Mouse (Mus musculus) CH12.LX (cell line): ENCODE measurements at regions not wholly inside any gene's neighbourhood (a gene's known extent, or its start where the extent isn't known, plus 50 kb on each side); places are given as distances from the start of the nearest gene placed in this dataset.

ENCODE experiments used
- DNase-seq: peaks from one replicate; pipeline ENCODE4 v3.0.0-alpha.2; 2013; ENCODE audit errors: extremely low read depth
- H3K27ac ChIP-seq: 2 replicates; pipeline ENCODE4 v1.5.1; 2012; ENCODE audit warnings: low read depth, mild to moderate bottlenecking, control low read depth, moderate library complexity; ENCODE audit not compliant: insufficient read depth
- H3K27me3 ChIP-seq: replicated peaks from 2 replicates; pipeline ENCODE3; 2012; ENCODE audit warnings: inconsistent platforms
- H3K36me3 ChIP-seq, 2 experiments: replicated peaks in 1 of 2; 2 replicates each; pipeline versions ENCODE3 to v1.6.1; 2012; ENCODE audit warnings: inconsistent platforms in 1 of 2, low read length in 1 of 2, mild to moderate bottlenecking in 1 of 2, mixed read lengths in 1 of 2, moderate library complexity in 1 of 2; ENCODE audit not compliant: control insufficient read depth in 1 of 2, insufficient read depth in 1 of 2
- H3K4me1 ChIP-seq, 2 experiments: 2 replicates each; pipeline ENCODE4 v1.6.1; 2012; ENCODE audit warnings: inconsistent platforms in 1 of 2, moderate library complexity in 1 of 2; ENCODE audit not compliant: insufficient read depth in 2 of 2, control insufficient read depth in 1 of 2
- H3K4me2 ChIP-seq: 2 replicates; pipeline ENCODE4 v1.6.1; 2012; ENCODE audit warnings: low read depth, mild to moderate bottlenecking, control low read depth; ENCODE audit not compliant: poor library complexity, insufficient read depth, severe bottlenecking
- H3K4me3 ChIP-seq, 3 experiments: fragments of 150-350 bp in 1 of 3; sonication (generic) in 1 of 3; replicated peaks in 1 of 3; 2 replicates each; pipeline versions ENCODE3 to v1.5.1; 2011 to 2012; ENCODE audit warnings: low read depth in 2 of 3, low read length in 2 of 3, mild to moderate bottlenecking in 2 of 3, moderate library complexity in 2 of 3, control low read depth in 1 of 3, improper control_type of control experiment in 1 of 3, inconsistent platforms in 1 of 3, mixed read lengths in 1 of 3; ENCODE audit not compliant: poor library complexity in 1 of 3
- H3K79me2 ChIP-seq: replicated peaks from 2 replicates; pipeline ENCODE4 v1.6.1; 2012; ENCODE audit warnings: mild to moderate bottlenecking, moderate library complexity; ENCODE audit not compliant: control insufficient read depth, poor library complexity, insufficient read depth, severe bottlenecking; ENCODE audit errors: extremely low read depth
- H3K9ac ChIP-seq: 2 replicates; pipeline ENCODE4 v1.6.1; 2012; ENCODE audit warnings: low read depth, mild to moderate bottlenecking, control low read depth, moderate library complexity; ENCODE audit not compliant: insufficient read depth
- H3K9me3 ChIP-seq: replicated peaks from 2 replicates; pipeline ENCODE3; 2012; ENCODE audit warnings: low read length, inconsistent platforms, mixed read lengths
- BHLHE40 ChIP-seq: IDR thresholded peaks from 2 replicates; pipeline ENCODE4 v1.6.1; 2011; ENCODE audit warnings: mild to moderate bottlenecking, low read depth, low read length, improper control_type of control experiment
- CHD1 ChIP-seq: IDR thresholded peaks from 2 replicates; pipeline ENCODE4 v1.6.1; 2012; ENCODE audit warnings: low read depth, low read length, improper control_type of control experiment, inconsistent platforms
- CHD2 ChIP-seq: IDR thresholded peaks from 2 replicates; pipeline ENCODE4 v1.6.1; 2011; ENCODE audit warnings: low read length, improper control_type of control experiment
- CTCF ChIP-seq, 2 experiments: IDR thresholded peaks in 1 of 2; conservative IDR thresholded peaks in 1 of 2; 2 replicates each; pipeline ENCODE4 v1.5.1; 2011 to 2012; ENCODE audit warnings: low read depth in 2 of 2, low read length in 2 of 2, improper control_type of control experiment in 1 of 2, inconsistent platforms in 1 of 2, mild to moderate bottlenecking in 1 of 2, moderate library complexity in 1 of 2
- E2F4 ChIP-seq: IDR thresholded peaks from 2 replicates; pipeline ENCODE4 v1.6.1; 2011; ENCODE audit warnings: low read depth, low read length, improper control_type of control experiment; ENCODE audit not compliant: insufficient replicate concordance
- ELF1 ChIP-seq: IDR thresholded peaks from 2 replicates; pipeline ENCODE4 v1.6.1; 2014; ENCODE audit warnings: low read depth, mild to moderate bottlenecking, inconsistent platforms, low read length, improper control_type of control experiment
- EP300 ChIP-seq: IDR thresholded peaks from 2 replicates; pipeline ENCODE4 v1.6.1; 2011; ENCODE audit warnings: low read length, improper control_type of control experiment
- ETS1 ChIP-seq: conservative IDR thresholded peaks from 2 replicates; pipeline ENCODE4 v1.6.1; 2012; ENCODE audit warnings: low read depth, mild to moderate bottlenecking, inconsistent platforms, low read length, improper control_type of control experiment, moderate library complexity
- GABPA ChIP-seq: IDR thresholded peaks from 2 replicates; pipeline ENCODE4 v1.6.1; 2012; ENCODE audit warnings: low read depth, low read length, improper control_type of control experiment, inconsistent platforms; ENCODE audit not compliant: insufficient replicate concordance
- HCFC1 ChIP-seq: IDR thresholded peaks from 2 replicates; pipeline ENCODE4 v1.6.1; 2012; ENCODE audit warnings: low read depth, mild to moderate bottlenecking, inconsistent platforms, low read length, improper control_type of control experiment
- IRF4 ChIP-seq: IDR thresholded peaks from 2 replicates; pipeline ENCODE4 v1.6.1; 2014; ENCODE audit warnings: low read depth, mild to moderate bottlenecking, inconsistent platforms, low read length, improper control_type of control experiment
- JUN ChIP-seq: IDR thresholded peaks from 2 replicates; pipeline ENCODE4 v1.6.1; 2011; ENCODE audit warnings: low read depth, mild to moderate bottlenecking, low read length, improper control_type of control experiment, moderate library complexity; ENCODE audit not compliant: insufficient read depth
- JUND ChIP-seq: conservative IDR thresholded peaks from 2 replicates; pipeline ENCODE4 v1.6.1; 2011; ENCODE audit warnings: low read depth, low read length, improper control_type of control experiment
- KAT2A ChIP-seq: IDR thresholded peaks from 2 replicates; pipeline ENCODE4 v1.6.1; 2012; ENCODE audit warnings: low read length, improper control_type of control experiment, inconsistent platforms; ENCODE audit not compliant: insufficient replicate concordance
- MAFK ChIP-seq: IDR thresholded peaks from 2 replicates; pipeline ENCODE4 v1.6.1; 2011; ENCODE audit warnings: low read length, improper control_type of control experiment; ENCODE audit not compliant: insufficient replicate concordance
- MAX ChIP-seq: IDR thresholded peaks from 2 replicates; pipeline ENCODE4 v1.6.1; 2011; ENCODE audit warnings: low read length, improper control_type of control experiment
- MAZ ChIP-seq: IDR thresholded peaks from 2 replicates; pipeline ENCODE4 v1.6.1; 2012; ENCODE audit warnings: low read depth, mild to moderate bottlenecking, inconsistent platforms, low read length, improper control_type of control experiment, moderate library complexity
- MEF2A ChIP-seq: IDR thresholded peaks from 2 replicates; pipeline ENCODE4 v1.6.1; 2014; ENCODE audit warnings: low read depth, mild to moderate bottlenecking, inconsistent platforms, low read length, improper control_type of control experiment, borderline replicate concordance
- MXI1 ChIP-seq: IDR thresholded peaks from 2 replicates; pipeline ENCODE4 v1.6.1; 2011; ENCODE audit warnings: mild to moderate bottlenecking, low read depth, low read length, improper control_type of control experiment
- MYC ChIP-seq: IDR thresholded peaks from 2 replicates; pipeline ENCODE4 v1.6.1; 2011; ENCODE audit warnings: low read depth, mild to moderate bottlenecking, improper control_type of control experiment, low read length
- NELFE ChIP-seq: IDR thresholded peaks from 2 replicates; pipeline ENCODE4 v1.6.1; 2011; ENCODE audit warnings: low read depth, low read length, improper control_type of control experiment
- NRF1 ChIP-seq: IDR thresholded peaks from 2 replicates; pipeline ENCODE4 v1.6.1; 2014; ENCODE audit warnings: low read depth, mild to moderate bottlenecking, inconsistent platforms, low read length, improper control_type of control experiment, moderate library complexity
- PAX5 ChIP-seq: IDR thresholded peaks from 2 replicates; pipeline ENCODE4 v1.6.1; 2012; ENCODE audit warnings: low read length, inconsistent platforms, mixed read lengths
- POLR2A ChIP-seq: IDR thresholded peaks from 2 replicates; pipeline ENCODE4 v1.6.1; 2011; ENCODE audit warnings: low read depth, mild to moderate bottlenecking, improper control_type of control experiment, low read length
- POLR2AphosphoS2 ChIP-seq: IDR thresholded peaks from 2 replicates; pipeline ENCODE4 v1.6.1; 2011; ENCODE audit warnings: low read depth, low read length, improper control_type of control experiment
- RAD21 ChIP-seq: IDR thresholded peaks from 2 replicates; pipeline ENCODE4 v1.6.1; 2011; ENCODE audit warnings: low read depth, mild to moderate bottlenecking, low read length, improper control_type of control experiment, moderate library complexity
- RCOR1 ChIP-seq: conservative IDR thresholded peaks from 2 replicates; pipeline ENCODE4 v1.6.1; 2012; ENCODE audit warnings: low read depth, mild to moderate bottlenecking, inconsistent platforms, low read length, improper control_type of control experiment
- SIN3A ChIP-seq: IDR thresholded peaks from 2 replicates; pipeline ENCODE4 v1.6.1; 2012; ENCODE audit warnings: low read length, improper control_type of control experiment, inconsistent platforms
- SMC3 ChIP-seq: IDR thresholded peaks from 2 replicates; pipeline ENCODE4 v1.6.1; 2011; ENCODE audit warnings: low read depth, low read length, improper control_type of control experiment
- TBP ChIP-seq: conservative IDR thresholded peaks from 2 replicates; pipeline ENCODE4 v1.6.1; 2011; ENCODE audit warnings: low read depth, low read length, improper control_type of control experiment
- TCF12 ChIP-seq: IDR thresholded peaks from 2 replicates; pipeline ENCODE4 v1.6.1; 2014; ENCODE audit warnings: low read depth, mild to moderate bottlenecking, inconsistent platforms, low read length, improper control_type of control experiment
- UBTF ChIP-seq: IDR thresholded peaks from 2 replicates; pipeline ENCODE4 v1.6.1; 2012; ENCODE audit warnings: low read depth, mild to moderate bottlenecking, inconsistent platforms, low read length, improper control_type of control experiment, moderate library complexity
- USF1 ChIP-seq: IDR thresholded peaks from 2 replicates; pipeline ENCODE4 v1.6.1; 2014; ENCODE audit warnings: low read depth, mild to moderate bottlenecking, inconsistent platforms, low read length, improper control_type of control experiment
- USF2 ChIP-seq: conservative IDR thresholded peaks from 2 replicates; pipeline ENCODE4 v1.6.1; 2011; ENCODE audit warnings: low read depth, low read length, improper control_type of control experiment
- ZC3H11A ChIP-seq: IDR thresholded peaks from 2 replicates; pipeline ENCODE4 v1.6.1; 2012; ENCODE audit warnings: low read depth, mild to moderate bottlenecking, inconsistent platforms, low read length, improper control_type of control experiment
- ZKSCAN1 ChIP-seq: IDR thresholded peaks from 2 replicates; pipeline ENCODE4 v1.6.1; 2012; ENCODE audit warnings: low read depth, inconsistent platforms, low read length, improper control_type of control experiment, borderline replicate concordance
- ZMIZ1 ChIP-seq: IDR thresholded peaks from 2 replicates; pipeline ENCODE4 v1.6.1; 2012; ENCODE audit warnings: low read depth, mild to moderate bottlenecking, inconsistent platforms, low read length, improper control_type of control experiment
- ZNF384 ChIP-seq: IDR thresholded peaks from 2 replicates; pipeline ENCODE4 v1.6.1; 2012; ENCODE audit warnings: low read depth, low read length, improper control_type of control experiment, inconsistent platforms
- dilution Hi-C: fragments of 300-500 bp; cut with MboI; formaldehyde crosslinking; loops from 2 replicates; pipeline ENCODE4 v1.14.3; 2020; ENCODE audit warnings: low sequenced_read_pairs; ENCODE audit not compliant: extremely low pct_unique_long_range_greater_than_20kb, extremely low pct_ligation_motif_present
- in situ Hi-C: fragments of 300-500 bp; cut with MboI; formaldehyde crosslinking; loops from 3 replicates; pipeline ENCODE4 v1.14.3; 2019; ENCODE audit warnings: low sequenced_read_pairs, low pct_ligation_motif_present, low pct_unique_long_range_greater_than_20kb, mixed read lengths

DNA sequence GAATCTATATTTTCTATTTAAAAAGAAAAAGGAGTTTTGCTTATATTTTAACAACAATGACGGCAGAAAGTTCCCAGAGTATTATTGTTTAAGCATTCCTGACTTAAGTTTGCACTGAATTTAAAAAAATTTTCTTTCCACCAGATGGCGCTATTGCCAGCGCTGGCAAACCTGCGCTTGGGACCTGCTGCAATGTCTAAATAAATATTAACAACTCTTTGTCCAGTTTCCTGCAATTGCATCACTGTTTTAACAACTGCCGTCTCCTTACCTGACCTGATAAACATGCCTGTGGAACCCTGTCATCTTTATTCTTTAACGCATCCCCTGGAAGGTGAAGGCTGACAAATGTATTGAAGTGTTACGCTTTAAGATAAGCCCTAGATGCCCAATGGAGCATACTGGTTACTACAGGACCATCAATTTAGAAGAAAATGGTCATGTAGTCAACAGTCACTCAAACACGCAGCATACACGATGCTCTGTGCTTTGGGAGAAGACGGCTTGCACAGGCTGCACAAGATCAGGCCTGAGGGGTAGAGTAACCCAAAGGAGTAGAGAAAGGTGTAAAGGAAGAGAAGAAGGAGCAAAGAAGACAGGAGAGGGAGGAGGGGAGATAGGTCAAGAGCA is 83.6 kb upstream of the Tmc1 start:
- TF ChIP-seq POLR2AphosphoS2 (no peak), PAX5 (no peak), MYC (no peak), CTCF (conservative IDR thresholded peaks at IDR 0.05 in 1 of 2, IDR thresholded peaks at IDR 0.05 in 1 of 2; ENCODE audit: low read depth in 2 of 2, low read length in 2 of 2) (peak; percentile 28 to 81; a peak in 3 of 4 replicates), RCOR1 (no peak), MAFK (no peak), POLR2A (no peak), ELF1 (no peak), ZC3H11A (peak; percentile 54; the same call in 1 of the 2 replicates), SMC3 (peak; percentile 85), EP300 (no peak), CHD2 (no peak), MAZ (no peak), USF1 (no peak), TCF12 (no peak), JUND (no peak), NRF1 (no peak), GABPA (no peak), ZKSCAN1 (no peak), MEF2A (0 out of 2 replicates have a peak, but pooled peaks have one; percentile 18), TBP (no peak), ZMIZ1 (no peak), KAT2A (no peak), BHLHE40 (no peak), CHD1 (no peak), E2F4 (no peak), ETS1 (no peak), MXI1 (no peak), UBTF (no peak), ZNF384 (no peak), SIN3A (no peak; the same call in 1 of the 2 replicates), HCFC1 (no peak), USF2 (no peak), IRF4 (no peak), MAX (no peak), NELFE (0 out of 2 replicates have a peak, but pooled peaks have one; percentile 10), JUN (no peak), RAD21 (peak; percentile 82)
- Histone ChIP-seq H3K9ac (no peak overlapping the region), H3K4me2 (no peak overlapping the region), H3K9me3 (no peaks in the 10 kb centered on the region), H3K79me2 (no peaks in the 10 kb centered on the region), H3K36me3 (no peaks in the 10 kb centered on the region), H3K27me3 (no peaks in the 10 kb centered on the region), H3K27ac (peak overlapping the region; percentile 7; the same call in 1 of the 2 replicates), H3K4me1 (peaks cover 6 to 8% of the 10 kb centered on the region in 2 experiments), H3K4me3 (no peak overlapping the region)
- dilution Hi-C loops: no loop called here
- in situ Hi-C loops: loop anchor here (10.0 to 25.0 kb wide), 3 partner anchors 225 to 700 kb away; partner anchors contain the start of gene Zfand5
- peak; percentile 44 for DNase-seq
